Mouse (Mus musculus) MEL (cell line): ENCODE results near the gene Tmem132e. TPM values are rescaled to one million over a fixed set of nuclear protein-coding genes. Genes with fewer than 3 reads are reported as not detected.
A peak's percentile ranks its signal among the peaks of the same experiment; 100 is the strongest.

Experiments
- DNase-seq: peaks from one replicate; pipeline ENCODE4 v3.0.0; 2011; ENCODE audit warnings: low read depth, low spot score
- H3K27ac ChIP-seq: 2 replicates; pipeline ENCODE4 v1.5.1; 2012; ENCODE audit warnings: low read depth, mild to moderate bottlenecking, control low read depth, low read length, moderate library complexity; ENCODE audit not compliant: control insufficient read depth
- H3K27me3 ChIP-seq, 2 experiments: fragments of 150-350 bp in 1 of 2; sonication (generic) in 1 of 2; 2 replicates each; pipeline ENCODE4 v1.6.1; 2012; ENCODE audit warnings: low read length in 2 of 2, mild to moderate bottlenecking in 2 of 2, improper control_type of control experiment in 1 of 2, moderate library complexity in 1 of 2; ENCODE audit not compliant: insufficient read depth in 2 of 2, control insufficient read depth in 1 of 2
- H3K36me3 ChIP-seq, 2 experiments: 2 replicates each; pipeline ENCODE4 v1.6.1; 2012 to 2014; ENCODE audit warnings: low read length in 2 of 2, improper control_type of control experiment in 1 of 2, inconsistent platforms in 1 of 2, mild to moderate bottlenecking in 1 of 2; ENCODE audit not compliant: insufficient read depth in 2 of 2, control insufficient read depth in 1 of 2
- H3K4me1 ChIP-seq, 2 experiments: fragments of 150-350 bp in 1 of 2; sonication (generic) in 1 of 2; 2 replicates each; pipeline ENCODE4 v1.6.1; 2012; ENCODE audit warnings: low read length in 2 of 2, improper control_type of control experiment in 1 of 2, mild to moderate bottlenecking in 1 of 2; ENCODE audit not compliant: insufficient read depth in 2 of 2, control insufficient read depth in 1 of 2
- H3K4me3 ChIP-seq, 2 experiments: fragments of 150-350 bp in 1 of 2; sonication (generic) in 1 of 2; 2 replicates each; pipeline ENCODE4 v1.5.1; 2012; ENCODE audit warnings: low read depth in 2 of 2, low read length in 2 of 2, mild to moderate bottlenecking in 2 of 2, moderate library complexity in 2 of 2, control low read depth in 1 of 2, improper control_type of control experiment in 1 of 2; ENCODE audit not compliant: control insufficient read depth in 1 of 2, insufficient read depth in 1 of 2
- H3K79me2 ChIP-seq: 2 replicates; pipeline ENCODE4 v1.6.1; 2012; ENCODE audit warnings: mild to moderate bottlenecking, low read length, moderate library complexity; ENCODE audit not compliant: control insufficient read depth, poor library complexity, insufficient read depth
- H3K9ac ChIP-seq: 2 replicates; pipeline ENCODE4 v1.6.1; 2012; ENCODE audit warnings: low read depth, mild to moderate bottlenecking, control low read depth, low read length, moderate library complexity; ENCODE audit not compliant: control insufficient read depth, poor library complexity, severe bottlenecking
- H3K9me3 ChIP-seq: fragments of 150-350 bp; sonication (generic); replicated peaks from 2 replicates; pipeline ENCODE4 v1.6.1; 2012; ENCODE audit warnings: mild to moderate bottlenecking, low read length, improper control_type of control experiment, moderate library complexity; ENCODE audit not compliant: insufficient read depth
- BHLHE40 ChIP-seq: IDR thresholded peaks from 2 replicates; pipeline ENCODE4 v1.6.1; 2012; ENCODE audit warnings: low read depth, mild to moderate bottlenecking, inconsistent platforms, low read length, improper control_type of control experiment, borderline replicate concordance
- CHD1 ChIP-seq: IDR thresholded peaks from 2 replicates; pipeline ENCODE4 v1.6.1; 2012; ENCODE audit warnings: low read depth, mild to moderate bottlenecking, inconsistent platforms, low read length, improper control_type of control experiment
- CTCF ChIP-seq, 3 experiments: IDR thresholded peaks in 2 of 3; conservative IDR thresholded peaks in 1 of 3; 2 replicates each; pipeline ENCODE4 v1.5.1; 2011 to 2012; ENCODE audit warnings: low read length in 3 of 3, low read depth in 2 of 3, mild to moderate bottlenecking in 2 of 3, improper control_type of control experiment in 1 of 3, inconsistent platforms in 1 of 3, mixed read lengths in 1 of 3, moderate library complexity in 1 of 3; ENCODE audit not compliant: control insufficient read depth in 1 of 3, insufficient read depth in 1 of 3, poor library complexity in 1 of 3, severe bottlenecking in 1 of 3
- E2F4 ChIP-seq: IDR thresholded peaks from 2 replicates; pipeline ENCODE4 v1.6.1; 2011; ENCODE audit warnings: low read depth, low read length, improper control_type of control experiment, borderline replicate concordance
- ETS1 ChIP-seq: IDR thresholded peaks from 2 replicates; pipeline ENCODE4 v1.6.1; 2012; ENCODE audit warnings: low read depth, mild to moderate bottlenecking, inconsistent platforms, low read length, improper control_type of control experiment, moderate library complexity
- HCFC1 ChIP-seq: IDR thresholded peaks from 2 replicates; pipeline ENCODE4 v1.6.1; 2012; ENCODE audit warnings: low read depth, mild to moderate bottlenecking, inconsistent platforms, low read length, improper control_type of control experiment, moderate library complexity
- KAT2A ChIP-seq: conservative IDR thresholded peaks from 2 replicates; pipeline ENCODE4 v1.6.1; 2012; ENCODE audit warnings: low read depth, low read length, improper control_type of control experiment, inconsistent platforms
- MAX ChIP-seq: IDR thresholded peaks from 2 replicates; pipeline ENCODE4 v1.6.1; 2011; ENCODE audit warnings: low read length, improper control_type of control experiment
- MAZ ChIP-seq: IDR thresholded peaks from 2 replicates; pipeline ENCODE4 v1.6.1; 2012; ENCODE audit warnings: low read depth, mild to moderate bottlenecking, inconsistent platforms, low read length, improper control_type of control experiment
- MXI1 ChIP-seq: IDR thresholded peaks from 2 replicates; pipeline ENCODE4 v1.6.1; 2011; ENCODE audit warnings: mild to moderate bottlenecking, low read depth, low read length, improper control_type of control experiment
- MYC ChIP-seq: IDR thresholded peaks from 2 replicates; pipeline ENCODE4 v1.6.1; 2011; ENCODE audit warnings: low read depth, mild to moderate bottlenecking, low read length, improper control_type of control experiment, moderate library complexity
- NELFE ChIP-seq: IDR thresholded peaks from 2 replicates; pipeline ENCODE4 v1.6.1; 2011; ENCODE audit warnings: low read depth, low read length, improper control_type of control experiment
- POLR2A ChIP-seq, 2 experiments: IDR thresholded peaks; 2 replicates each; pipeline ENCODE4 v1.6.1; 2011 to 2012; ENCODE audit warnings: low read length in 2 of 2, mild to moderate bottlenecking in 2 of 2, control low read depth in 1 of 2, improper control_type of control experiment in 1 of 2, low read depth in 1 of 2, moderate library complexity in 1 of 2; ENCODE audit not compliant: control insufficient read depth in 1 of 2, insufficient read depth in 1 of 2, poor library complexity in 1 of 2
- POLR2AphosphoS2 ChIP-seq: IDR thresholded peaks from 2 replicates; pipeline ENCODE4 v1.6.1; 2011; ENCODE audit warnings: low read length, improper control_type of control experiment
- POLR2AphosphoS5 ChIP-seq: IDR thresholded peaks from 2 replicates; pipeline ENCODE4 v1.6.1; 2012; ENCODE audit warnings: low read depth, borderline replicate concordance, mild to moderate bottlenecking, inconsistent platforms, low read length, moderate library complexity, mixed read lengths
- RAD21 ChIP-seq: IDR thresholded peaks from 2 replicates; pipeline ENCODE4 v1.6.1; 2011; ENCODE audit warnings: mild to moderate bottlenecking, low read depth, low read length, improper control_type of control experiment
- RCOR1 ChIP-seq: IDR thresholded peaks from 2 replicates; pipeline ENCODE4 v1.6.1; 2012; ENCODE audit warnings: low read depth, mild to moderate bottlenecking, inconsistent platforms, low read length, improper control_type of control experiment
- SIN3A ChIP-seq: IDR thresholded peaks from 2 replicates; pipeline ENCODE4 v1.6.1; 2012; ENCODE audit warnings: low read length, improper control_type of control experiment, inconsistent platforms
- SMC3 ChIP-seq: IDR thresholded peaks from 2 replicates; pipeline ENCODE4 v1.6.1; 2011; ENCODE audit warnings: low read depth, low read length, improper control_type of control experiment
- TCF12 ChIP-seq: IDR thresholded peaks from 2 replicates; pipeline ENCODE4 v1.6.1; 2014; ENCODE audit warnings: low read depth, mild to moderate bottlenecking, inconsistent platforms, low read length, improper control_type of control experiment, moderate library complexity
- USF2 ChIP-seq, 2 experiments: IDR thresholded peaks; 2 replicates each; pipeline ENCODE4 v1.6.1; 2011 to 2012; ENCODE audit warnings: improper control_type of control experiment in 2 of 2, low read length in 2 of 2, borderline replicate concordance in 1 of 2, inconsistent platforms in 1 of 2, low read depth in 1 of 2, mild to moderate bottlenecking in 1 of 2; ENCODE audit not compliant: insufficient read depth in 1 of 2
- polyA plus RNA-seq, 2 experiments: library from polyadenylated mRNA; stranded (reverse) in 1 of 2; unstranded in 1 of 2; fragments of >175 nt in 1 of 2; fragments of >200 nt in 1 of 2; gene quantifications; 2 replicates each; pipeline versions ENCODE4 v1.2.1 to v1.2.4; 2012; ENCODE audit warnings: low replicate concordance in 2 of 2, low read depth in 1 of 2; ENCODE audit not compliant: insufficient read length in 2 of 2, insufficient read depth in 1 of 2, missing spikeins in 1 of 2
- total RNA-seq: library from RNA; depleted of rRNA; stranded (reverse); fragments of 300-350 nt; gene quantifications from 2 replicates; pipeline ENCODE4 v1.2.3, GENCODE M21; 2012

The Tmem132e gene
- total and polyA plus RNA-seq, 3 experiments = not detected

- H3K9me3 ChIP-seq = no peaks in the 10 kb centered on the region
- H3K79me2 ChIP-seq = no peaks in the 10 kb centered on the region
- H3K27me3 ChIP-seq = no peaks in the 10 kb centered on the region
- no peaks in the 10 kb centered on the region for H3K36me3 ChIP-seq
- H3K27ac ChIP-seq = no peak overlapping the region
- H3K9ac ChIP-seq = no peak overlapping the region
- TF ChIP-seq RCOR1 (no peak), POLR2AphosphoS2 (no peak), CHD1 (no peak), CTCF (IDR thresholded peaks at IDR 0.05 in 2 of 3, conservative IDR thresholded peaks at IDR 0.05 in 1 of 3; ENCODE audit: control insufficient read depth in 1 of 3, insufficient read depth in 1 of 3, low read depth in 2 of 3, low read length in 3 of 3, poor library complexity in 1 of 3, severe bottlenecking in 1 of 3) (peak in 1 of 3 experiments; percentile 42; a peak in 3 of 6 replicates)
- no peak for DNase-seq
- H3K4me3 ChIP-seq = no peak overlapping the region
- H3K4me1 ChIP-seq = no peaks in the 10 kb centered on the region
These were observed 10.9 kb downstream of the Tmem132e start for GRCm38 (mm10) chr11:82399621-82400020.

DNA sequence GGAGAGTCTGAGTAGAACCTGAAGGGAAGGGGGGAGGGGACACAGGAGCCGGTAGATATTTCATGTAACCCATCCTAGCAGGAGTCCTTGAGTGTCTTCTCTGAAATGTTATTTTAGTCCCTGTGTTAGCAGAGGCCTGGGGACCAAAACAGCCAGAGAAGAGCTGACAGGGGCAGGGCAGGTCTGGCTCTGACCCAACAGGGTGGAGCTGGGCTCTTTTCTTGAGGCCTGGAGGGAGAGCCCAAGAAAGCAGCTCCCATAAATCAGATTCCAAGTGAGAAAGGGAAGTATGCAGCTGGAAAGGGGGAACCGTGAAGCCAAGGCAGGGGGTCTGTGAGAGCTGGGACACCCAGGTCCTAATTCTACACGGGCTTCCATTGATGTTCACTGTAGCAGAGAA lies 16.9 kb downstream of the Tmem132e start:
- Histone ChIP-seq H3K4me1 (no peaks in the 10 kb centered on the region), H3K36me3 (no peaks in the 10 kb centered on the region), H3K9ac (no peak overlapping the region), H3K9me3 (no peaks in the 10 kb centered on the region), H3K27ac (no peak overlapping the region), H3K4me3 (no peak overlapping the region), H3K79me2 (no peaks in the 10 kb centered on the region), H3K27me3 (no peaks in the 10 kb centered on the region)
- no peak for DNase-seq
- TF ChIP-seq CTCF (IDR thresholded peaks at IDR 0.05 in 2 of 3, conservative IDR thresholded peaks at IDR 0.05 in 1 of 3; ENCODE audit: control insufficient read depth in 1 of 3, insufficient read depth in 1 of 3, low read depth in 2 of 3, low read length in 3 of 3, poor library complexity in 1 of 3, severe bottlenecking in 1 of 3) (no peak), SIN3A (no peak), USF2 (IDR thresholded peaks at IDR 0.05; ENCODE audit: borderline replicate concordance in 1 of 2, insufficient read depth in 1 of 2, low read depth in 1 of 2, low read length in 2 of 2) (no peak), RCOR1 (no peak), HCFC1 (no peak), POLR2AphosphoS5 (no peak), KAT2A (no peak), MYC (no peak), POLR2AphosphoS2 (no peak), MAX (no peak), MXI1 (no peak), BHLHE40 (no peak), ETS1 (no peak), TCF12 (no peak), SMC3 (no peak), E2F4 (no peak), NELFE (no peak), POLR2A (IDR thresholded peaks at IDR 0.05; ENCODE audit: control insufficient read depth in 1 of 2, insufficient read depth in 1 of 2, low read depth in 1 of 2, low read length in 2 of 2, poor library complexity in 1 of 2) (no peak), RAD21 (no peak), MAZ (no peak)
